Mouse (Mus musculus): ENCODE data around the gene Fsd1. TPM values are rescaled to one million over a fixed set of nuclear protein-coding genes. Genes with fewer than 3 reads are reported as not detected.

The Fsd1 gene
- 7.7 and 25.6 TPM in 2 replicates for polyA plus RNA-seq (2015; fragmentation: Nextera tagmentation; extraction: Ambion mirVana)

GRCm38 (mm10) chr17:55986030-55986961 is at the start of gene Fsd1:
Fsd1 (plus strand) TSS chr17:55986509.

GRCm38 (mm10) chr17:55949400-55949799 is 36.9 kb upstream of the Fsd1 start, which contains the start of gene Zfp119b:
Zfp119b (minus strand) TSS chr17:55949500.

GRCm38 (mm10) chr17:55952447-55953027 is 33.8 kb upstream of the Fsd1 start, which contains the start of gene Ebi3:
Ebi3 (plus strand) TSS chr17:55952640.

GRCm38 (mm10) chr17:55958918-55959728 is 27.2 kb upstream of the Fsd1 start, which contains the start of gene Yju2:
Yju2 (plus strand) TSS chr17:55959099.

GRCm38 (mm10) chr17:55969966-55970891 is 16.1 kb upstream of the Fsd1 start, which contains the start of gene Shd:
Shd (plus strand) TSS chr17:55970467.

GRCm38 (mm10) chr17:56005415-56006061 is 19.2 kb downstream of the Fsd1 start, which contains the start of the genes Stap2 and Mpnd:
Stap2 (minus strand) TSS chr17:56005584.
Mpnd (plus strand) TSS chr17:56005711.

GRCm38 (mm10) chr17:56036176-56036900 is 50.0 kb downstream of the Fsd1 start, which contains the start of gene Sh3gl1:
Sh3gl1 (minus strand) TSS chr17:56036635.

GRCm38 (mm10) chr17:56040030-56040856 is 53.9 kb downstream of the Fsd1 start, which contains the start of gene Chaf1a:
Chaf1a (plus strand) TSS chr17:56040439.

Other genes starting within 250 kb of the Fsd1 start
- 0.69 and 0.77 TPM in 2 replicates for gene Adgre4, start 236.5 kb upstream of the Fsd1 start, polyA plus RNA-seq (2015; fragmentation: Nextera tagmentation; extraction: Ambion mirVana)
- 8.9 and 11.5 TPM in 2 replicates for gene Zfp119a, start 107.6 kb upstream of the Fsd1 start, polyA plus RNA-seq (2015; fragmentation: Nextera tagmentation; extraction: Ambion mirVana)
- gene Zfp959, start 94.4 kb upstream of the Fsd1 start, polyA plus RNA-seq (2015; fragmentation: Nextera tagmentation; extraction: Ambion mirVana), result 8.4 and 8.9 TPM in 2 replicates
- 7.0 and 12.4 TPM in 2 replicates for gene Zfp119b, start 37.0 kb upstream of the Fsd1 start, polyA plus RNA-seq (2015; fragmentation: Nextera tagmentation; extraction: Ambion mirVana)
- 2.4 and 3.5 TPM in 2 replicates for gene Ebi3, start 33.9 kb upstream of the Fsd1 start, polyA plus RNA-seq (2015; fragmentation: Nextera tagmentation; extraction: Ambion mirVana)
- gene Yju2, start 27.4 kb upstream of the Fsd1 start, polyA plus RNA-seq (2015; fragmentation: Nextera tagmentation; extraction: Ambion mirVana), result 14.2 and 14.9 TPM in 2 replicates
- gene Shd, start 16.0 kb upstream of the Fsd1 start, polyA plus RNA-seq (2015; fragmentation: Nextera tagmentation; extraction: Ambion mirVana), result 8.4 and 15.4 TPM in 2 replicates
- 5.5 and 7.1 TPM in 2 replicates for gene Stap2, start 19.1 kb downstream of the Fsd1 start, polyA plus RNA-seq (2015; fragmentation: Nextera tagmentation; extraction: Ambion mirVana)
- 70.3 and 75.4 TPM in 2 replicates for gene Mpnd, start 19.2 kb downstream of the Fsd1 start, polyA plus RNA-seq (2015; fragmentation: Nextera tagmentation; extraction: Ambion mirVana)
- gene Sh3gl1, start 50.1 kb downstream of the Fsd1 start, polyA plus RNA-seq (2015; fragmentation: Nextera tagmentation; extraction: Ambion mirVana), result 79.6 and 91.6 TPM in 2 replicates
- 7.3 and 8.5 TPM in 2 replicates for gene Chaf1a, start 53.9 kb downstream of the Fsd1 start, polyA plus RNA-seq (2015; fragmentation: Nextera tagmentation; extraction: Ambion mirVana)
- 73.6 and 77.1 TPM in 2 replicates for gene Ubxn6, start 88.5 kb downstream of the Fsd1 start, polyA plus RNA-seq (2015; fragmentation: Nextera tagmentation; extraction: Ambion mirVana)
- 46.2 and 64.5 TPM in 2 replicates for gene Hdgfl2, start 93.1 kb downstream of the Fsd1 start, polyA plus RNA-seq (2015; fragmentation: Nextera tagmentation; extraction: Ambion mirVana)
- gene Plin4, start 123.3 kb downstream of the Fsd1 start, polyA plus RNA-seq (2015; fragmentation: Nextera tagmentation; extraction: Ambion mirVana), result 0.09 and 0.21 TPM in 2 replicates
- 5.7 and 12.9 TPM in 2 replicates for gene Plin5, start 131.1 kb downstream of the Fsd1 start, polyA plus RNA-seq (2015; fragmentation: Nextera tagmentation; extraction: Ambion mirVana)
- gene Lrg1, start 135.5 kb downstream of the Fsd1 start, polyA plus RNA-seq (2015; fragmentation: Nextera tagmentation; extraction: Ambion mirVana), result 17.9 and 20.3 TPM in 2 replicates
- gene Sema6b, start 153.8 kb downstream of the Fsd1 start, polyA plus RNA-seq (2015; fragmentation: Nextera tagmentation; extraction: Ambion mirVana), result 1.5 and 1.6 TPM in 2 replicates
- gene Tnfaip8l1, start 176.0 kb downstream of the Fsd1 start, polyA plus RNA-seq (2015; fragmentation: Nextera tagmentation; extraction: Ambion mirVana), result 4.6 and 6.2 TPM in 2 replicates
- 93.6 and 111 TPM in 2 replicates for gene Mydgf, start 197.4 kb downstream of the Fsd1 start, polyA plus RNA-seq (2015; fragmentation: Nextera tagmentation; extraction: Ambion mirVana)
- gene Dpp9, start 232.4 kb downstream of the Fsd1 start, polyA plus RNA-seq (2015; fragmentation: Nextera tagmentation; extraction: Ambion mirVana), result 13.6 and 15.4 TPM in 2 replicates